Mouse (Mus musculus): ENCODE data around the gene Adcy4.

DNA sequence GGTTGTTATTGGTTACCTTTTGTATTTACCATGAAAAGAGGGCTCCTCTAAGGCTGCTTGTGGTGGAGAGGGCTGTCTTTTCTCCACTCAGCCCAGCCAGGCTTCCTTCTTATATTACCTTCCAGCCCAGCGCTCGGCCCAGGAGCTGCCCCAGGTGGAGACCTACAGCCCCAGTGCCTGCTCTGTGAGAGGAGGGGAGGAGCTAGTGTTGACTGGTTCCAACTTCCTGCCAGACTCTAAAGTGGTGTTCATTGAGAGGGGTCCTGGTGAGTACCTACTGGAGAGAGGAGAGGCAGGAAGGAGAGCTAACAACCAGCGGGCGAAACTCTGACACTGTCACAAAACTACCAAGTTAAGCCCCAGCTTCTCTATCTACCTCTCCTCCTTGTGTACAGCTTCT is 46.4 kb upstream of the Adcy4 start:
- TF ChIP-seq EP300 (IDR thresholded peaks at IDR 0.05) (no peak), CTCF (IDR thresholded peaks at IDR 0.05) (no peak)

Measured in lung, postnatal 0 days (tissue).